Mouse (Mus musculus): ENCODE measurements at regions not wholly inside any gene's neighbourhood (a gene's known extent, or its start where the extent isn't known, plus 50 kb on each side); places are given as distances from the start of the nearest gene placed in this dataset.

GRCm38 (mm10) chr12:71460643-71461042 is 151.0 kb downstream of the Dact1 start:
- Histone ChIP-seq H3K9ac (replicated peaks) (no peak overlapping the region), H3K27me3 (no peaks in the 10 kb centered on the region), H3K36me3 (no peaks in the 10 kb centered on the region), H3K9me3 (no peaks in the 10 kb centered on the region), H3K4me3 (no peak overlapping the region), H3K4me1 (no peaks in the 10 kb centered on the region; the same call in 1 of the 2 replicates), H3K4me2 (replicated peaks) (no peak overlapping the region), H3K27ac (replicated peaks) (no peak overlapping the region)
- WGBS = 42% methylated on average over 6 of the region's 6 CpGs
- no peak for ATAC-seq (ENCODE audit: low FRiP score, low read depth)

GRCm38 (mm10) chr12:71467820-71468219 is 158.1 kb downstream of the Dact1 start:
- Histone ChIP-seq H3K27ac (replicated peaks) (no peak overlapping the region), H3K9me3 (no peaks in the 10 kb centered on the region), H3K4me3 (no peak overlapping the region), H3K9ac (replicated peaks) (no peak overlapping the region), H3K36me3 (no peaks in the 10 kb centered on the region), H3K4me1 (peaks cover 10% of the 10 kb centered on the region), H3K4me2 (replicated peaks) (no peak overlapping the region), H3K27me3 (no peaks in the 10 kb centered on the region; the same call in 1 of the 2 replicates)
- WGBS = 75% methylated on average over 7 of the region's 7 CpGs
- ATAC-seq (ENCODE audit: low FRiP score, low read depth) = no peak

GRCm38 (mm10) chr12:71468324-71468723 is 158.6 kb downstream of the Dact1 start:
- Histone ChIP-seq H3K4me3 (no peak overlapping the region), H3K9me3 (no peaks in the 10 kb centered on the region), H3K4me1 (peaks cover 10% of the 10 kb centered on the region), H3K36me3 (no peaks in the 10 kb centered on the region), H3K9ac (replicated peaks) (no peak overlapping the region), H3K27me3 (no peaks in the 10 kb centered on the region; the same call in 1 of the 2 replicates), H3K27ac (replicated peaks) (no peak overlapping the region), H3K4me2 (replicated peaks) (no peak overlapping the region)
- ATAC-seq (ENCODE audit: low FRiP score, low read depth) = no peak
- WGBS = 43% methylated on average over 6 of the region's 6 CpGs

GRCm38 (mm10) chr12:71470983-71471715 is 161.5 kb downstream of the Dact1 start:
- Histone ChIP-seq H3K9ac (replicated peaks) (no peak overlapping the region), H3K4me2 (replicated peaks) (no peak overlapping the region), H3K27ac (replicated peaks) (no peak overlapping the region), H3K4me3 (no peak overlapping the region), H3K4me1 (peaks cover 10% of the 10 kb centered on the region), H3K36me3 (no peaks in the 10 kb centered on the region), H3K9me3 (no peaks in the 10 kb centered on the region), H3K27me3 (peaks cover 7% of the 10 kb centered on the region)
- no peak for ATAC-seq (ENCODE audit: low FRiP score, low read depth)
- WGBS = 87% methylated on average over 13 of the region's 13 CpGs

GRCm38 (mm10) chr12:71471720-71472119 is 162.0 kb downstream of the Dact1 start:
- no peak for ATAC-seq (ENCODE audit: low FRiP score, low read depth)
- Histone ChIP-seq H3K4me3 (no peak overlapping the region), H3K27me3 (peaks cover 12% of the 10 kb centered on the region), H3K36me3 (no peaks in the 10 kb centered on the region), H3K9me3 (no peaks in the 10 kb centered on the region), H3K9ac (replicated peaks) (no peak overlapping the region), H3K4me2 (replicated peaks) (no peak overlapping the region), H3K27ac (replicated peaks) (no peak overlapping the region), H3K4me1 (peaks cover 10% of the 10 kb centered on the region)
- 90% methylated on average over 4 of the region's 4 CpGs for WGBS

GRCm38 (mm10) chr12:71476238-71476637 is 166.6 kb downstream of the Dact1 start:
- Histone ChIP-seq H3K4me1 (peaks cover 18% of the 10 kb centered on the region; the same call in 1 of the 2 replicates), H3K27me3 (peaks cover 18% of the 10 kb centered on the region), H3K27ac (replicated peaks) (no peak overlapping the region), H3K9me3 (no peaks in the 10 kb centered on the region), H3K36me3 (no peaks in the 10 kb centered on the region), H3K4me2 (replicated peaks) (no peak overlapping the region), H3K9ac (replicated peaks) (no peak overlapping the region), H3K4me3 (no peak overlapping the region)
- WGBS = 28% methylated on average over 4 of the region's 4 CpGs
- no peak for ATAC-seq (ENCODE audit: low FRiP score, low read depth)

- H3K27ac ChIP-seq (replicated peaks) = no peak overlapping the region
- no peaks in the 10 kb centered on the region for H3K9me3 ChIP-seq
- 10% methylated on average over 5 of the region's 5 CpGs for WGBS
- H3K4me3 ChIP-seq = no peak overlapping the region
- no peaks in the 10 kb centered on the region for H3K36me3 ChIP-seq
- H3K9ac ChIP-seq (replicated peaks) = no peak overlapping the region
- no peak overlapping the region for H3K4me2 ChIP-seq (replicated peaks)
- peaks cover 18% of the 10 kb centered on the region for H3K27me3 ChIP-seq
- peaks cover 26% of the 10 kb centered on the region; the same call in 1 of the 2 replicates for H3K4me1 ChIP-seq
- no peak for ATAC-seq (ENCODE audit: low FRiP score, low read depth)
These were observed 168.0 kb downstream of the Dact1 start for GRCm38 (mm10) chr12:71477691-71478090.

- Histone ChIP-seq H3K4me3 (no peak overlapping the region), H3K36me3 (no peaks in the 10 kb centered on the region), H3K4me2 (replicated peaks) (no peak overlapping the region), H3K9me3 (no peaks in the 10 kb centered on the region), H3K27ac (replicated peaks) (no peak overlapping the region), H3K4me1 (peaks cover 26% of the 10 kb centered on the region; the same call in 1 of the 2 replicates), H3K27me3 (peaks cover 9% of the 10 kb centered on the region), H3K9ac (replicated peaks) (no peak overlapping the region)
- ATAC-seq (ENCODE audit: low FRiP score, low read depth) = no peak
- 60% methylated on average over 6 of the region's 6 CpGs for WGBS
These were observed 171.7 kb downstream of the Dact1 start for GRCm38 (mm10) chr12:71481371-71481770.

GRCm38 (mm10) chr12:71481899-71482593 is 172.4 kb downstream of the Dact1 start:
- WGBS = 59% methylated on average over 9 of the region's 9 CpGs
- Histone ChIP-seq H3K36me3 (no peaks in the 10 kb centered on the region), H3K27ac (replicated peaks) (0 out of 2 replicates have a peak overlapping the region, but pooled peaks have one; percentile 2), H3K4me1 (peaks cover 26% of the 10 kb centered on the region; the same call in 1 of the 2 replicates), H3K27me3 (peaks cover 5% of the 10 kb centered on the region; the same call in 1 of the 2 replicates), H3K9ac (replicated peaks) (no peak overlapping the region), H3K4me2 (replicated peaks) (no peak overlapping the region), H3K9me3 (no peaks in the 10 kb centered on the region), H3K4me3 (no peak overlapping the region)
- no peak for ATAC-seq (ENCODE audit: low FRiP score, low read depth)

GRCm38 (mm10) chr12:71482619-71483018 is 172.9 kb downstream of the Dact1 start:
- no peak overlapping the region for H3K27ac ChIP-seq (replicated peaks)
- no peak for ATAC-seq (ENCODE audit: low FRiP score, low read depth)
- no peak overlapping the region for H3K9ac ChIP-seq (replicated peaks)

GRCm38 (mm10) chr12:71483536-71484165 is 174.0 kb downstream of the Dact1 start:
- H3K27ac ChIP-seq (replicated peaks) = no peak overlapping the region
- peaks cover 5% of the 10 kb centered on the region; the same call in 1 of the 2 replicates for H3K27me3 ChIP-seq
- no peaks in the 10 kb centered on the region for H3K9me3 ChIP-seq
- H3K9ac ChIP-seq (replicated peaks) = no peak overlapping the region
- H3K4me1 ChIP-seq = peaks cover 25% of the 10 kb centered on the region; the same call in 1 of the 2 replicates
- 86% methylated on average over 7 of the region's 7 CpGs for WGBS
- no peak overlapping the region for H3K4me3 ChIP-seq
- no peak for ATAC-seq (ENCODE audit: low FRiP score, low read depth)
- no peak overlapping the region for H3K4me2 ChIP-seq (replicated peaks)
- no peaks in the 10 kb centered on the region for H3K36me3 ChIP-seq

More at GRCm38 (mm10) chr12:71482619-71483018, 172.9 kb downstream of the Dact1 start:
- H3K9me3 ChIP-seq = no peaks in the 10 kb centered on the region
- H3K36me3 ChIP-seq = no peaks in the 10 kb centered on the region
- H3K4me2 ChIP-seq (replicated peaks) = no peak overlapping the region
- WGBS = 42% methylated on average over 2 of the region's 2 CpGs
- H3K4me3 ChIP-seq = no peak overlapping the region
- peaks cover 23% of the 10 kb centered on the region; the same call in 1 of the 2 replicates for H3K4me1 ChIP-seq
- H3K27me3 ChIP-seq = peaks cover 5% of the 10 kb centered on the region; the same call in 1 of the 2 replicates

GRCm38 (mm10) chr12:71484286-71484685 is 174.6 kb downstream of the Dact1 start:
- H3K36me3 ChIP-seq = no peaks in the 10 kb centered on the region
- H3K9ac ChIP-seq (replicated peaks) = no peak overlapping the region
- no peak for ATAC-seq (ENCODE audit: low FRiP score, low read depth)
- H3K27ac ChIP-seq (replicated peaks) = no peak overlapping the region
- H3K27me3 ChIP-seq = peaks cover 3% of the 10 kb centered on the region; the same call in 1 of the 2 replicates
- WGBS = 93% methylated on average over 5 of the region's 5 CpGs
- no peaks in the 10 kb centered on the region for H3K9me3 ChIP-seq
- peaks cover 25% of the 10 kb centered on the region; the same call in 1 of the 2 replicates for H3K4me1 ChIP-seq
- H3K4me2 ChIP-seq (replicated peaks) = no peak overlapping the region
- no peak overlapping the region for H3K4me3 ChIP-seq
